Mouse (Mus musculus): Measurements from ENCODE around the gene Tenm3. TPM values are rescaled to one million over a fixed set of nuclear protein-coding genes. Genes with fewer than 3 reads are reported as not detected.

The Tenm3 gene
- total RNA-seq, 1 experiment from 2014 or later = not detected

DNA sequence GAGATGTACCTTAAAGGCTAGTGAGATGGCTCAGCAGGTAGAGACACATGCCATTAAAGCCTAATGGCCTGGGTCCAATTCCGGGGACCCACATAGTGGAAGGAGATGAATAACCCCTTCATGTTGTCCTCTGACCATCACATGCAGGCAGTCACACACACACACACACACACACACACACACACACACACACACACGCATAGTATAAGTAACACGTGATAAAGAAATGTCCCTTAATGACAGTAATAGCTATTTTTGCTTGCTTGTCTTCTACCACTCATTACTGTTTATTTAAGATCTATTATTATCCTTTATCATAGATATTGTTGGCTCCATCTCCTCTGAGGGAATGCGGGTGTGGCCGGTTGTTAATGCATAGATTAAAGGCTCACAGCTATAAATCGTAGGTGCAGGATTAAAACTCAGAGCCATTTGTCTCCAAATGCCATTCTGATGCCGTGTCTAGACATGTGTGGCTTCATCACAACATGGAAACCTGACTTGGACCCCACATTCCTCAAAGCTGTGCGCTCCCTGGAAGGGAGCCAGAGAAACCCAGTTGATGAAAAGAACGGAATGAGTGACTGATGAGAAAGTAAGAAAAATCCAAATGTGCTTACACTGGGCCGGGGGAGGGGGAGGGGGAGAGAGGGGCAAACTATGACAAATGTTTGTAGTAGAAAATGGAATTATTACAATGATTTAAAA is 239.4 kb downstream of the Tenm3 start:
- no peak for ATAC-seq (replicated peaks; ENCODE audit: low read depth, poor library complexity, severe bottlenecking)

DNA sequence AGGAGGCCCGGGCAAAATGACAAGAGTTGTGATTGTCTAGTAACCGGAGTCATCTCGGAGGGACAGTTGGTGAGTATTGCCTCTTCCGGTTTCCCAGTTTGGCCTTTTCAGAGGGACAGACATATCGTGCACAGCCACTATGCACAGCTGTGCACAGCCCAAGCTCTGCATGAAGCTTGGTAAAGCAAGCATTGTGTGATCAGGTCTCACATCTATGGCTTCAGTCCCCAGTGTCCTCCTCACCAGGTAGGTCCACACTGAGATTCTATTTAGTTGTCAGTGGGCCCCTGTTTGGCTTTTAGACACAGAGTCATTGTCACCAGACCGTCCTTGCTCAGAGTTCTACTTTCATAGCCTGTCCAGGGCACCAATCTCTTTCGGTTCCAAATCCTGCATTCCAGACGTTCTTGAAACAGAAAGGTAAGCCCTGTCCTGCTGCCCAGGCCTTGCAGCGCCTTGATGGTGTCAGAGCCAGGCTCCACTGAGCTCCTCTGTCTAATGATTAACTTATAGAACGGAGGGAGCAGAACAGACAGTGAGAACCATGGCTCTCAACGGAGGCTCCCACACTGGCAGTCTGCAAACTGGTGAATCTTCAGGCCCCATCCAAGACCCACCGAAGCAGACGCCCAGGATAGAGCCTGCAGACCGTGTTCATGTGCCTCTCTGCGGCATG is 240.4 kb downstream of the Tenm3 start:
- no peak for ATAC-seq (replicated peaks; ENCODE audit: low read depth, poor library complexity, severe bottlenecking)

DNA sequence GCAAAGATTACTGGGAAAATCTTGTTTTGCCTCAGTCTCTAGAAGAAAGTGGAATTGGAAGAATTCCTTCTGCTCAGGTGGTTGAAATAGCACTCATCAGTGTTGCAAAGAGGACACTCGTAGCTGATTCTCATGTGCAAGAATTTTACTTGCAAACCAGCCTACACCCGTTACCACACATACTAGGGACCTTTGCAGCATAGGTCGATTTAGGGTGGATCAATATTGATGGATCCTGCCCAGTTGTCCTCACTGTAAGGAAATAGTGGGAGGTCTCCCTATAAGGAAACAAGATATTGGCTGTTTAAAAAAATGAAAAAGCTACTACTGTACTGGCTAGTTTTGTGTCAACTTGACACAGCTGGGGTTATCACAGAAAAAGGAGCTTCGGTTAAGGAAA is 242.1 kb downstream of the Tenm3 start:
- ATAC-seq (replicated peaks; ENCODE audit: low read depth, poor library complexity, severe bottlenecking) = no peak

DNA sequence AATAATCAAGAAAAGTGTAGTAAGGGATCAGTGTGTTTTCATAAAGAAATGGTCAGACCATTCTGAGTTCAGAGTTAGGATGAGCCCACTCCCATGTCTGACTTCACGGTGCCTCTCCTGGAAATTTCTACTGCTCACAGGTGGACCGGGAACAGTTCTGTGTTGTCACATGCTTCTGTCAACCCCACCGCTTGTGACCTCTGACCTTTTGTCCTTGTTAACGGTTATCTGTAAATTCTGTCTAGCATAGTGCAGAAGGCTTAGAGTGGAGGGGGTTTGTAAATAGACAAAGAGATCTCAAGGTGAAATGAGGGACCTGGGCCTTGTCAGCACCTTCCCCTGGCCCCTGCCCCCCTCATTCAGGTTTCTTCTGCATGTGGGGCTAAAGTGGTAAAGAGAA is 244.7 kb downstream of the Tenm3 start:
- no peak for ATAC-seq (replicated peaks; ENCODE audit: low read depth, poor library complexity, severe bottlenecking)

DNA sequence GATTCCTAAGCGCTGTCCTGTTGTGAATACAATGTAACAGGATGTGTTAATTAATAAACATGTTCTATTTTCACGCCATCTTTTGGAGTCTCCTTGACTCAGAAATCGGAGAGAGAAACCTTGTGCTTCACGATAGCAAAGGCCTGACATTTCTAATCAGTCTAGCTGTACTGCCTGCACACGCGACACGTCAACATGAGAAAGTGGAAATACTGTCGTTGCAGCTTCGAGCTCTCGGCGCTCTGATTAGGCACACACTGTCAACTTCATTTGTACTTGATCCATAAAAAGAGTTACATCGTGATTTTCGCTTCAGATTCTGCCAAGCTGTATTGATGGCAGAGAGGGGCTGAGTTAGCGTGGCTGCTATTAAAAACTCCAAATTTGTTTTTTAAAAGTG is 247.4 kb downstream of the Tenm3 start:
- no peak for ATAC-seq (replicated peaks; ENCODE audit: low read depth, poor library complexity, severe bottlenecking)

DNA sequence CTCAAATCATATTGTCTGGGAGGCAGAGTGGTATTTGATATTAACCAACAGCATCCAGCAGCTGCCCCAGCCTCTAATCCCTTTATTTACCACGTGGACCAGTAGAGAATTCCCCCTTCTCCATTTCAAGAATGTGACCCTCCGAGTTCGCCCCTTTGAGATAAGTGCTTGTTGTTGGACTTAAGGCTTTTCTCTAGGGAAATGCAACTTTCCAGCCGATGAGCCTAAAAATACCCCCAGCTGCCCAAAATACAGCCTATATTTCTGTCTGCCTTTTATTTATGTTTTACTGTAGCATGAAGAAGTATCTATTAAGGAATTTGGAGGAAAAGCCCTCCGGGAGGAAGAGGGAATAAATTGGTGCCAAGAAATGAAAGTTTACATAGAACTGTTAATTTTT is 251.9 kb downstream of the Tenm3 start:
- ATAC-seq (replicated peaks; ENCODE audit: low read depth, poor library complexity, severe bottlenecking) = no peak

DNA sequence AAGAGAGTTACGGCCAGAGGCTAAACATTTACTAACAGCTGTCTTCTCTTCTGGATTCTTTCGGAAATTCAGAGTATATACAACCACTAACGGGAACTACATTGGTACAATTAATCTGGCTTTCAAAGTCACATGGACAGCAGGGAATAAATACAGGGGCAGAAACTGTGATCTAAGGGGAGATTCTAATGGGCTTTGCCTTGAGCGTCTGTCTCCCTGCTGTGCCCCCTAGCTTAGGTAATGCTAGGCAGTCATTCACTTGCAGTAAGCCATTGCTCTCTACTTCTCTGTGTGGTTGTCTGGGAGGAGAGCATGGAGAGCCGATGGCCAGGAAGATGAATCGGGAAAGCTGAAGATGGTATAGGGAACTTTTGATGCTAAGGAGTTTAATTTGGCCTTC is 264.0 kb downstream of the Tenm3 start:
- ATAC-seq (replicated peaks; ENCODE audit: low read depth, poor library complexity, severe bottlenecking) = no peak

DNA sequence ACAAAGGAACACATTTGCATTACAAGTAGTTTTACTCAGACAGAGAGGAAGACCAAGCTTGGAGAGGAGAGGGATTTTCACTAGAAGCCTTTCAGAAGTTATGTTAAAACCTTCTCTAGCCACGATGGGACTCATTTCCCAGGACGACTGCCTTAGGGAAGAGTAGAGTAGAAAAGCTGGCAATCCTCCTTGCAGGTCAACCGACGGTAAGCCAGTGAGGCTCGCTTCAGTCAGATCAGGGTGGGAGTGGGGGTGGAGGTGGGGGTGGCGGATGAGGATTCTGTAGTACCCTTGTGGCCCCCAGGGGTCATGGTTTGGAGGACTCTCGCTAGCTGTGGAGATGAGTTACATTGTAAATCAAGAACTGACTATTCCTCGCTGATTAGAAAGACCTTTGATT is 264.6 kb downstream of the Tenm3 start:
- ATAC-seq (replicated peaks; ENCODE audit: low read depth, poor library complexity, severe bottlenecking) = no peak

DNA sequence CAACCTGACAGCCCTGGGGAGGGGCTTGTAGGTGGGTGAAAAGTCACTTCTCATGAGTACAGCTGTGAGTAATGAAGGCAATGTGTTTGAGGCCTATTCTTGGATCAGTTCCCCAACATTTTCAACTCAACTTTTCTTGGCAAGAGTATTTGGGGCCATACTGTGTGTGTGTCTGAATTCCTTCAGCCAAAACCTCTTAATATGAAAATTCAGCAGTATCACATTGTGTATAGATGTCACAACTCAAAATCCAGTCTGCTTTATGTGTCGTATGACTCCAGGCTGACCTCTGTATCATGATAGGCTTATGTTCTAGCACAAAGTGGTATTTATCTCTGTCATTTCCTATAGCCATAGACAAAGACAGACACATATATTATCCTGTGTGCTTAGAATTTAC is 270.8 kb downstream of the Tenm3 start:
- ATAC-seq (replicated peaks; ENCODE audit: low read depth, poor library complexity, severe bottlenecking) = no peak

DNA sequence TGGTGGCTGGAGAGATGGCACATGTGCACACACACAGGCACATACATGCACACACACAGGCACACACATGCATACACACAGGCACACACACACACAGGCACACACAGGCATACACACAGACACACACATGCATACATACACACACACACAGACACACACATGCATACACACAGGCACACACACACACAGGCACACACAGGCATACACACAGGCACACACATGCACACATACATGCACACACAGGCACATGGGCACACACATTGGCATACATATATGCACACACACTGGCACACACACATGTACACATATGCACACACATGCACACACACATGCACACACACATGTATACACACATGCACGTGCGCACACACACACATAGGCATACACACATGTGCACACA is 271.4 kb downstream of the Tenm3 start:
- ATAC-seq (replicated peaks; ENCODE audit: low read depth, poor library complexity, severe bottlenecking) = no peak

DNA sequence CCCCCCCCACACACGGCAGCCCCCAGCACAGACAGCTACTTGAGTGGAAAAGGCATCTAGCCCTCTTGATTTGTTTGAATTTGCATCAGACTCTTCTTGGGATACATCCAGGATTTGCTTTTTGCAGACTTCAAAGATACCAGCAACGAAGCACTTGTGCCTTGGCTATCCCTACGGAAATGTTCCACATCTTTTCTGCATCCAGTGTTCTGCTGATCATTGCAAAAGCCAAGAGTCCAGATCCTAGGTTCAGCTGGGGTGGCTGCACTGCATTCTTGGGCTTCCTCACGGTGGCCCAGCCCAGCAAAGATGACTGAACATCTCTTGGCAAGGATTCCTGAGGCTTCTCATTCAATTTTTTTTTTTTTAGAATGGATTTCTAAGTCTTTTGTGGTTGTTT is 275.1 kb downstream of the Tenm3 start:
- no peak for ATAC-seq (replicated peaks; ENCODE audit: low read depth, poor library complexity, severe bottlenecking)

DNA sequence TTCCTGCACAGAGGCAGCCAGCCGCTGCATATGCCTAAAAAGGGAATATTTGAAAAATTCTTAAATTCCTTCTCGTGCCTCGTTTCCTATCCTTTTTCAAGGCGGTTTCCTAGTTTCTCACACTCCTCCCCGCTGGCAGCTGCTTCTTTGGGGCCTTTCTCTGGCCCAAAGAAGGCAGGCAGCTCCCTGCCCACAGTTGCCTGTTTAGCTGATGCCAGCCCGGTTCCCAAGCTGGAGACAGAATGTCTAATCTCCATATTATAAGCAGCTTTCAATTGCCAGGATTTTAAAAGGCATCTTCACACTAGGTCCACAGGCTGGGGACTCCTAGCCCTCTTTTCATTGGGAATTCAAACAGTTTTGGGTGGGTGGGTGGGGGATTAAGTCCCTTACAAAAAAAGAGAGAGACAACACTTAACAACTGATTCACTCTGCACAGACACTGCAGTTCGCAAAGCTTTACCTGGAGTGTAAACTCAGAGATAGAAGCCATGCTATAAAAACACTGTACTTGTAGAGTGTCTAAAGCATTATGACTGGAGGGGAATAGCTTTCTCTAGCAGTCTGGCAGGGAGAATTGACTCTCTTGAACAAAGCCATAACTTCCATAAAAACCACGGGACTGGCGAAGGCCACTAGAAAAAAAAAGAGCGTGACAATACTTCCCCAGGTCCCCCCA is 275.7 kb downstream of the Tenm3 start:
- no peak for ATAC-seq (replicated peaks; ENCODE audit: low read depth, poor library complexity, severe bottlenecking)

DNA sequence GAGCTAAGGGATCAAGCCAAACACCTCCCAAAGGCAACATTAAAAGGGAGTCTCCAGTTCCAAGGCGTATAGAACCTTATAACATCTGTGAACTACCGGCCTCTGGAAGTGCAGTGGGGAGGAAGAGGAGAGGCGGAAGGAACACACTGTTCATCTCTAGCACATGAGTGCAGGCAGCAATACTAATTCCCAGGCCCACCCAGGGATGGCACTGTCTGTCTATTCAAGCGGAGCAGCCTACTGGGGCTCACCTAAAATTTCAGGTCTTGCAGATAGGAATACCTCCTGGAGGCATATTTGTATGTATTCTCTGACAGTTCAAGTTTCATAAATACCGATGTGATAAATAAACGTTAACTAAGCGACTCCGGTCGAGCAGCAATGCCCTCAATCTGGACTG is 283.5 kb downstream of the Tenm3 start:
- no peak for ATAC-seq (replicated peaks; ENCODE audit: low read depth, poor library complexity, severe bottlenecking)

DNA sequence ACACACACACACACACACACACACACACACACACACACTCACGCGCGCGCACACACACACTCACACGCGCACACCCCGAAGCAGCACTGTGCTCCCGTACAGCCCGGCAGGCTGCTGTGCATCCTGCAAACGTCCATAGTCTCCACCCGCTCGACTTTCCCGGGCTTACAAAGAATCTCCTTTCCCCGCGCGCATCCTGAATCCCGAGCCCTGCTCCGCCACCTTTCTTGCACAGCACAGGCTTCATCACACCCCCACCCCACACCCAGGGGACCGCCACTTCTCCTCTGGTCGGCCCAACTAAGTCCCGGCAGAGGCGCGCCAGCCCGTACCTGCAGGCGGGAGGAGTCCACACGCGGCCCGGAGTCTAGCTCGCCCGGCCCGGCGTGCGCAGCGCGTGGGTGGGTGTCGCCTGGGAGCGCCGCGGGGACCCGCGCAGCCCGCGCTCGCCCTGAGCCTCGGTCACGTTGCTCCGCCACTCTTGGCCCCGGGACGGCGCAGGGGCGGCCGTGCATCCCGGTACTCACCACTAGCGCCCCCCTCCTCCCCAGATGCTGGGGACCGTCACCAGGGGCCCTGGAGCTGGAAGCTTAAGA is 288.1 kb downstream of the Tenm3 start:
- ATAC-seq (replicated peaks; ENCODE audit: low read depth, poor library complexity, severe bottlenecking) = peak; percentile 46

DNA sequence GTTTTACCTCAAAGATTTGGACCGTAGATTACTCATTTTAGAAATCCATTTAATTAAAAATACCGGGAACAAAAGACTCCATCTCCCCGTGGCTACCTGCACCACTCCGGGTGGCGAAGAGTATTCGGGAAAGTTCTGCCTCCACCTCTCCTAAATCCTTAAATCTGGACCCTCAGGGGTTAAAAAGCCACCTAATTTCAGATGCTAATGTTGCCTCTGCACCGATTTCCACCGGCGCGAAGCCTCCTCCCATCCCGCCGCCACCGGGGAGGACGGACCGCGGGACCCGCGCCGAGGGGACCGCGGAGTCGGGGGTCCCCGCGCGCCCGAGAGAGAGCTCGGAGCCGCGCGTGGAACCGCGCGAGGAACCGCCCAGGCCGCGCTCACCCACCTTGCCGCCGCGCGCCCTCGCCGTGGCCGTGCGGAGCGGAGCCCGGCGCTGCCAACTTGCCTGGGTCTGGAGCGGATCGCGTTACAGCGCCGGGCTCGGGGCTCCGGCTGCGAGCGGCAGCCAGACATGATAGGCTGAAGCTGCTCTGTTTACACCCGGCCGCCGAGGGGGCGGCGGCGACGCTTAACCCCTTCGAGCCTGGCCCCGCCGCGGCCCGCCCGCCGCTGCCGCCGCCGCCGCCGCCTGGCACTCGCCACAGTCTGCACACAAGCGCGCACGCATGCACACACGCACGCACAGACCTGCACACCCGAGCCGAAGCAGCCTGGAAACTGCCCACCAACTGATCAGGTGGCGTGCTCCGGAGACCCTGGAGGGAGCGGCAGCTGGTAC is 288.8 kb downstream of the Tenm3 start:
- ATAC-seq (replicated peaks; ENCODE audit: low read depth, poor library complexity, severe bottlenecking) = peak; percentile 78

DNA sequence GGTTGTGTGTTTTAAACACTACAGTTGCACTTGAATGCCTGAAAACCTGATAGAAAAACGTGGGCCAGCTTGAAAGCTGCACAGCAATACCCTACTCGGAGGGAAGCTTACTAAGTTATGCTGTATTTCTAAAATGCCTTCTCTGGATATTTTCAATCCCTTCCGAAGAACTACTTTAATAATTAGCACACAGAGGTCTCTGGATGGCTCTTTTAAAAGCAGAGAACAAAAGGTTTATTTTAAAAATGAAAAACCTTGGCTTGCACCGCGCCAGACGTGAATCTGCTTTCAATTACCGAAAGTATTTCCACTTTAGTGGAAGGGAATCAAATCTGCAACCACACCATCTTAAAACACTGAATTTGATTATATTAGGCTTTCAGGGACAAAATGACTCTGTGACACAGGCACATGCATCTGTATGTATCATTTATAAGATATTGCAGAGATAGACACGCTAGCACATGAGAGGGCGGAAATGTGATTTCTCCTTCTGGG is 289.9 kb downstream of the Tenm3 start:
- no peak for ATAC-seq (replicated peaks; ENCODE audit: low read depth, poor library complexity, severe bottlenecking)

DNA sequence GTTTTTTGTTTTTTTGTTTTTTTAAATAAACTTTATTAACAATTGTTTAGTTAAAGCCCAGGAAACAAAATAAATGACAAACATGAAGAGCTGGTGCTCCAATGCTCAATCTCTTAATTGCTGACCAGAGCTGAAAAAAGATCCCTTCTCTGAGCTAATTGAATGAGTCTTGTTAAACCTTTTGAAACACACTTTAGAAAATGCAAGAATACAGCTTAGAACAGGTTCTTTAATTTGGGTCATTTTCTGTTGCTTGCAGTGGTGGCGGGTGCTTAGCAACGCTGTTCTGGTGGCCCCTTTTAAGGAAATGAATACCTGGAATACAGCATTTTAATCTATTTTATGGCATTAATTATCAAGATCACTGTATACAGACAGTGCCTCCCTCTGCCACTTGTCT is 291.4 kb downstream of the Tenm3 start:
- no peak for ATAC-seq (replicated peaks; ENCODE audit: low read depth, poor library complexity, severe bottlenecking)

DNA sequence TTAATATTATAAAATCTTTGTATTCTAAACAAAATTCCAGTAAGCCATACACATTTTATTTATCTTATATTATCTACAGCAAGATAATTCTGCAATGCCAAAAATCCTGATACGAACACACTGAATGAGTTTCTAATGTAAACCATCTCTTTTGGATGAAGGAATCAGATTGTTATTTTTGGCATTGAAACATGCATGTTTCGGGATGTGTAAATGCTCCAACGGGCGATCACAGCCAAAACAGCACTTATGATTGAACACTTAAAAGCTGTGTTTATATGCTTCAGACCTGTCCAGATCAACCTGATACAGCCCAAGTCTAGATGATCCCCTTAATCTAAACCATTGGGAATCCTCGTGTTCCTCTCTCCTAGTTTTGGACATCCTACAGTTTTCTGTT is 292.4 kb downstream of the Tenm3 start:
- ATAC-seq (replicated peaks; ENCODE audit: low read depth, poor library complexity, severe bottlenecking) = no peak

DNA sequence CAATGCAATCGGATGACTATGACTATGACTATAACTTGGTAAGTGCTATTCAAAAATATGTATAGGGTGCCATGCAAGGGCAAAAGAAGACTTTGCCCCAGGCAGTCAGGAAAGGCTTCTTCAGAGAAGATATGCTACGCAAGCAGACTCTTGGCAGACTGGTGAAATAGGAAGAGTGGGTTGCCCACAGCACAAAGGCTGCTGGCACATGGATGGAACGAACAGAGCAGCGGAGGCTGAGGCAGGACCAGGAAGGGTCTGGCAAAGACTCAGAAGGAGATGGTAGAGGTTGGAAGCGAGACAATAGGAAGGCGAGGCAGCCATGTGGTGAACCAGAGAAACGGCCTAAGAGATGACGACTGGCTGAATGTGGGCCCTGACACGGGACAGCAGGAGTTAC is 294.8 kb downstream of the Tenm3 start:
- ATAC-seq (replicated peaks; ENCODE audit: low read depth, poor library complexity, severe bottlenecking) = no peak

DNA sequence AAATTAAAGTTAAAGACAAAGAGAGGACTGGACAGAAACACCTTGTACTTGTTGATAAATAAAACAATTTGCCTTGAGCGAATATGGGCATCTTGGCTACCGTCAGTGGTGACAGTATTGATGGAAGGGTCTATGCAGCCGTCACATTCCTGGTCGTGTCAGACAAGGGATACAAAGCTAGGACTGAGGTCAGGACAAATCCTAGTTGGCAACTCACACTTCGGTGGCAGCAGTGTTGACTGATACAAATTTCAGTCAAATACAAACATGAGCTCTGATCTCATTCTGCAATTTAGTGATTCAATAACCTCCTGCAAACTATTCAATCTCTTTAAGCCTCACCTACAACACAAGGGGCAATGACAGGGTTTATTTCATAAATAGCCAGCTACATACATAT is 298.1 kb downstream of the Tenm3 start:
- no peak for ATAC-seq (replicated peaks; ENCODE audit: low read depth, poor library complexity, severe bottlenecking)
